Mouse (Mus musculus) liver, embryonic 12.5 days (tissue): Measurements from ENCODE around the gene Rasl11a. TPM values are rescaled to one million over a fixed set of nuclear protein-coding genes. Genes with fewer than 3 reads are reported as not detected.
A peak's percentile ranks its signal among the peaks of the same experiment; 100 is the strongest.
"Not testable (repeated sequence)": the region's sequence is repeated elsewhere in the genome, so short reads cannot be mapped to it uniquely, and the experiment has no call there.

Experiments used
- ATAC-seq: fragments of 200-750 bp; cut with Nextera tagmentation; 2 replicates; pipeline ENCODE4 v1.8.0; 2017; ENCODE audit warnings: moderate number of reproducible peaks, mild to moderate bottlenecking, moderate library complexity
- H3K27ac ChIP-seq: fragments of 300-500 bp; sonication (generic); 2 replicates; pipeline ENCODE4 v1.5.1; 2016; ENCODE audit warnings: mild to moderate bottlenecking
- H3K27me3 ChIP-seq: fragments of 300-500 bp; sonication (generic); replicated peaks from 2 replicates; pipeline ENCODE4 v1.6.1; 2016; ENCODE audit warnings: mild to moderate bottlenecking, moderate library complexity
- H3K36me3 ChIP-seq: fragments of 300-500 bp; sonication (generic); 2 replicates; pipeline ENCODE4 v1.6.1; 2016; ENCODE audit warnings: mild to moderate bottlenecking, moderate library complexity
- H3K4me1 ChIP-seq: fragments of 300-500 bp; sonication (generic); 2 replicates; pipeline ENCODE4 v1.6.1; 2016
- H3K4me2 ChIP-seq: fragments of 300-500 bp; sonication (generic); 2 replicates; pipeline ENCODE4 v1.6.1; 2016; ENCODE audit warnings: mild to moderate bottlenecking, moderate library complexity
- H3K4me3 ChIP-seq: fragments of 300-500 bp; sonication (generic); 2 replicates; pipeline ENCODE4 v1.5.1; 2016; ENCODE audit warnings: mild to moderate bottlenecking, moderate library complexity
- H3K9ac ChIP-seq: fragments of 300-500 bp; sonication (generic); 2 replicates; pipeline ENCODE4 v1.6.1; 2016; ENCODE audit warnings: mild to moderate bottlenecking, moderate library complexity
- H3K9me3 ChIP-seq: fragments of 300-500 bp; sonication (generic); replicated peaks from 2 replicates; pipeline ENCODE4 v1.6.1; 2016; ENCODE audit warnings: mild to moderate bottlenecking, moderate library complexity
- WGBS: fragments of 180-500 bp; shearing (Covaris S2); methylation state at CpG from one replicate; pipeline ENCODE4 v1.1.7; 2016; ENCODE audit not compliant: insufficient replicate concordance; 5-methylcytosine and 5-hydroxymethylcytosine counted together
- polyA plus RNA-seq: library from polyadenylated mRNA; unstranded; fragments of >200 nt; fragmentation: Nextera tagmentation; extraction: Ambion mirVana; gene quantifications from 2 replicates; pipeline ENCODE4 v1.2.1, GENCODE M21; 2016

Rasl11a gene
- polyA plus RNA-seq, 1 experiment from 2014 or later = 3.8 TPM

DNA sequence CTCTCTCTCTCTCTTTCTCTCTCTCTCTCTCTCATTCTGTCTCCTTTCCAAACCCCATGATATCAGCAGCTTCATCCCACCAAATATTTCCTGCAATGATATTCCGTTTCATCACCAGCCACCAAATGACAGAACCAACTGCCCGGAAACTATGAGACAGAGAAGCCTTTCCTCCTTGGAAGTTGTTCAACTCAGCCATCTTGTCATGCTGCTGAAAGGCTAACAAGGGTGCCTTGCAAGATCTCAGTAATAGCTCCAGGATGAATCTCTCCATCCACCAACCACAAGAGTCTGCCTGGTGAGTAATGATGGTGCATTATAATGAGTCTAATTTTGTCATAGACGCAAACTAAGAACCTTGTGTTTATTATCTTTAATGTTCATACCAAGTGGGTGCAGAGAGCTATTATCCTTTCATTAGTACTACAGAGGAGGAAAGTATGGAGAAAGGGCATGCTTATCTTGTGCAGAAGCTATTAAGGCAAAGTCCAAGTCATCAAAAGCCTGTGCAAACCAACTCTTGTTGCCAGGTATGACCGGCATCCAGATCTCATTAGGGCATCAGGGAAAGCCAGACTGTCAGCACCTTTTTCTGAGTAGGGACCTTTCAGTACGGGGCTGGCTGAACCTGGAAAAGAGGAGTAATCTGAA is 28.2 kb downstream of the Rasl11a start:
- Histone ChIP-seq H3K4me3 (no peak overlapping the region), H3K9ac (no peak overlapping the region), H3K9me3 (peaks cover 5% of the 10 kb centered on the region; the same call in 1 of the 2 replicates), H3K27ac (no peak overlapping the region), H3K4me2 (no peak overlapping the region), H3K4me1 (peaks cover 11% of the 10 kb centered on the region), H3K36me3 (no peaks in the 10 kb centered on the region), H3K27me3 (peaks cover 23% of the 10 kb centered on the region)
- no peak for ATAC-seq
- 73% methylated on average over 5 of the region's 5 CpGs for WGBS

DNA sequence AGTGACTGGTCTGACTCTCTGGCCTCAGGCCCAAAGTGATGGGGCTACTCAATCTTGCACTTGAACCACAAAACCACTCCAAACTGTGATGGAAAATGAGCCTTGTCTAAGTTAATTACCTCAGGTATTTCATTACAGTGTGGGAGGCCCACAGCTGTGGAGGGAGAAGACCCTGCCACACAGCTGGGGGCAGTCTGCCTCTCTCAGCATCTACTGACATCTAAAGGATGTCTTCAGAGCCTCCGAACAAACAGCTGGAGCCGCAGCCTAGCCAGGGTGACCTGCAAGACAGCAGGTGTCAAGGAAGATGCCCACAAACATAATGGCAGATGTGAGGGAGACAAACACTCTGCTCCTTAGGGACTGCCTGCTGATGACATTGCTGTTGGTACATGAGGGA is 31.2 kb downstream of the Rasl11a start:
- Histone ChIP-seq H3K27me3 (peaks cover 32% of the 10 kb centered on the region), H3K36me3 (no peaks in the 10 kb centered on the region), H3K27ac (no peak overlapping the region), H3K4me1 (peaks cover 4% of the 10 kb centered on the region), H3K4me2 (no peak overlapping the region), H3K9ac (no peak overlapping the region), H3K9me3 (no peaks in the 10 kb centered on the region), H3K4me3 (no peak overlapping the region)
- 76% methylated on average over 2 of the region's 2 CpGs for WGBS
- ATAC-seq = no peak

GRCm38 (mm10) chr5:146877882-146878281 is 33.0 kb downstream of the Rasl11a start:
- peak; percentile 59 for ATAC-seq
- 54% methylated on average over 5 of the region's 6 CpGs for WGBS
- not testable (repeated sequence) for H3K27ac ChIP-seq

DNA sequence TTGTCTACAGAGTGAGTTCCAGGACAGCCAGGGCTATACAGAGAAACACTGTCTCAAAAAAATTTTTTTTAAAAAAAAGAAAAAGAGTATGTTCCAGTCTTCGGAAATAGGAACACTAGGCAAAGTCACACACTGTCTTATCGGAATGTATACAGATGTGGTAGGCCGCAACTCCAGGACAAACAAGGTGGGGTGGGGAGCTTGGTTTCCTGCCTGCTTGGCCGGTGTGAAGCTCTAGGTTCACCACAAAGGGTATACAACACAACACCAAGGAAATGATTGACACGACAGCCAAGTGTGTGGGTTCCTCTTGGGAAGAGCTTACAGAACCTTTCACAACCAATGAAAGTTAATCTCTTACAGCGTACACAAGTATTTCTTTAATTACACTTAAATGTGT is 37.4 kb downstream of the Rasl11a start:
- Histone ChIP-seq H3K4me3 (no peak overlapping the region), H3K4me1 (peaks cover 12% of the 10 kb centered on the region), H3K27me3 (peaks cover 9% of the 10 kb centered on the region), H3K9me3 (no peaks in the 10 kb centered on the region), H3K4me2 (no peak overlapping the region), H3K27ac (no peak overlapping the region), H3K36me3 (no peaks in the 10 kb centered on the region), H3K9ac (no peak overlapping the region)
- WGBS = 37% methylated on average over 6 of the region's 6 CpGs
- peak; percentile 48; the same call in 1 of the 2 replicates for ATAC-seq

More at GRCm38 (mm10) chr5:146877882-146878281, 33.0 kb downstream of the Rasl11a start:
- H3K4me2 ChIP-seq, H3K36me3 ChIP-seq, H3K9ac ChIP-seq, H3K9me3 ChIP-seq, H3K4me3 ChIP-seq: not testable (repeated sequence)
- peaks cover 20% of the 10 kb centered on the region for H3K27me3 ChIP-seq
- peaks cover 12% of the 10 kb centered on the region for H3K4me1 ChIP-seq

- Histone ChIP-seq H3K4me2 (no peak overlapping the region), H3K4me1 (peaks cover 9% of the 10 kb centered on the region), H3K27ac (no peak overlapping the region), H3K4me3 (no peak overlapping the region), H3K36me3 (no peaks in the 10 kb centered on the region), H3K27me3 (peaks cover 9% of the 10 kb centered on the region), H3K9me3 (no peaks in the 10 kb centered on the region), H3K9ac (no peak overlapping the region)
- 59% methylated on average over 7 of the region's 7 CpGs for WGBS
- no peak for ATAC-seq
These were observed 38.2 kb downstream of the Rasl11a start for GRCm38 (mm10) chr5:146883053-146883452.

DNA sequence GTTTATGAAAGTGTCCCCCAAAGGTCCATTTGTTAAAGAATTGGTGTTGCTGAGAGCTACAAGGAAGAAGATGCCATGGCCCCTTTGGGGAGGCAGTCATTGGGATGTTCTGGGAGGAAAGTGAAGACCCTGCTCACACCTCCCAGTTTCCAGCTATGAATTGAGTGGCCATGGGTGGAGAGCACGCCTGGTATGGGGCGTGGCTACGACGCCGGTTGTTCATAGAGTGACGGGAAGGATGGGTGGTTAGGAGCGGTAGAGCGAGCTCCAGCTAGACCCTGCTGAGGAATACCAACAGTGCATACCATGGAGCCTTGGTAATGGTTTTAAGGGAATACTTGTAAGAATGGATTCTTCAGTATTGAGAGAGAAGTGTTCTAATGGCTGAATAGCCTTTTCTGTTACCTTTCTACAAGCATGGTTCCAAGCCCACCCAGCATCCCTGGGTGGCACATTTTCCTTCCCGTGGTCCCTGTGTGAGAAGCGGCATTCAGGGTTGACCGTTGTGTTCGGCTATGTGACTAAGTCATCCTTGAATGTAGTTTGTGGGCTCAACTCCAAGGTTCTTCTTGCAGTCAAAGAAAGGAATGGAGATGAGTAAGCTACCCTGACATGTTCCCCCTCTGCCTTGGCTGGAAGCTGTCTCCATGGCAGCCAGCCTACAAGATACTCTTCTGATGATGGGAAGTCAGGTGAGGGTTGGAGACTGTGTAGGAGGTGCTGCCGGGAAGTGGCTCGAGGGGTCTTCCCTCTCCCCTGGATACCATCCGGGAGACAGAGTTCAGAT is 38.8 kb downstream of the Rasl11a start:
- Histone ChIP-seq H3K9me3 (no peaks in the 10 kb centered on the region), H3K36me3 (no peaks in the 10 kb centered on the region), H3K27ac (no peak overlapping the region), H3K4me3 (no peak overlapping the region), H3K4me2 (no peak overlapping the region), H3K4me1 (peaks cover 8% of the 10 kb centered on the region; the same call in 1 of the 2 replicates), H3K9ac (no peak overlapping the region), H3K27me3 (peaks cover 14% of the 10 kb centered on the region)
- ATAC-seq = no peak
- WGBS = 66% methylated on average over 15 of the region's 15 CpGs

- Histone ChIP-seq H3K4me1 (peaks cover 3% of the 10 kb centered on the region; the same call in 1 of the 2 replicates), H3K9me3 (no peaks in the 10 kb centered on the region), H3K27ac (no peak overlapping the region), H3K27me3 (peaks cover 13% of the 10 kb centered on the region; the same call in 1 of the 2 replicates), H3K4me2 (peak overlapping the region; percentile 59), H3K4me3 (peak overlapping the region; percentile 15; the same call in 1 of the 2 replicates), H3K36me3 (no peaks in the 10 kb centered on the region), H3K9ac (no peak overlapping the region)
- WGBS = 12% methylated on average over 14 of the region's 14 CpGs
- no peak for ATAC-seq
These were observed 46.3 kb downstream of the Rasl11a start for GRCm38 (mm10) chr5:146891127-146891526.

GRCm38 (mm10) chr5:146892904-146893303 is 48.0 kb downstream of the Rasl11a start:
- Histone ChIP-seq H3K4me2 (no peak overlapping the region), H3K9ac (no peak overlapping the region), H3K36me3 (no peaks in the 10 kb centered on the region), H3K4me3 (no peak overlapping the region), H3K4me1 (peaks cover 3% of the 10 kb centered on the region; the same call in 1 of the 2 replicates), H3K9me3 (no peaks in the 10 kb centered on the region), H3K27ac (no peak overlapping the region), H3K27me3 (peaks cover 13% of the 10 kb centered on the region; the same call in 1 of the 2 replicates)
- no peak for ATAC-seq
- 70% methylated on average over 4 of the region's 4 CpGs for WGBS

DNA sequence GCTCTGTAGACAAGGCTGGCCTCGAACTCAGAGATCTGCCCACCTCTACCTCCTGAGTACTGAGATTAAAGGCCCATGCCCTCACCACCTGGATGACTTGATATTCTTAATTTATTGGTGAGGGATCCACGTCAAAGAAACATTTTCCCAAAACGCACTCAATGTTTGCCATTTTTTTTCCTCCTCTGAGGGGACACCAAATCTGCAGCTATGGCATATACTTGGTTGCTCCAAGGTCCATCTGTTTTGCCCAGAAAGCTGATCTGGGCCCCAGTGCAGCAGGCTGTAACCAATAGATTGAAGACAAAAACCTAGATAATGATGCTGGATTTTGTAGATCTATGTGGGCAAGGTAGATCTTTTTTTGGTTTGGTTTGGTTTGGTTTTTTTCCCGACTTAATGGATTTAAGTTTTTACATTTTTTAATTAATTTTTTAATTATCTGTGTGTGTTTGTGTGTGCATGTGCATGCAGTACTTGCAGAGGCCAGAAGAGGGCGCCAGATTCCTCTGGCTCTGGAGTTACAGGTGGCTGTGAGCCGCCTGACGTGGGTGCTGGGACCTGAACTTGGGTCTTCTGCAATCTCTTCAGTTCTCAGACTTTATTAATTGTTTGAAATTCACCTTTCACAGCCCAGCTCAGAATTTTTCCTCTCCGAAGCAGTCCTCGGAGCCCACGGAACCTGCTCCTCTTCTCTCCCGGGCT is 48.8 kb downstream of the Rasl11a start:
- ATAC-seq = no peak
- Histone ChIP-seq H3K4me2 (no peak overlapping the region), H3K36me3 (no peaks in the 10 kb centered on the region), H3K27ac (no peak overlapping the region), H3K4me1 (peaks cover 3% of the 10 kb centered on the region; the same call in 1 of the 2 replicates), H3K9ac (no peak overlapping the region), H3K4me3 (no peak overlapping the region), H3K27me3 (peaks cover 13% of the 10 kb centered on the region; the same call in 1 of the 2 replicates), H3K9me3 (no peaks in the 10 kb centered on the region)
- 74% methylated on average over 11 of the region's 11 CpGs for WGBS

- not testable (repeated sequence) for H3K9ac ChIP-seq, H3K27me3 ChIP-seq, H3K27ac ChIP-seq, H3K9me3 ChIP-seq, H3K4me1 ChIP-seq, H3K36me3 ChIP-seq, H3K4me2 ChIP-seq, ATAC-seq, H3K4me3 ChIP-seq
- 78% methylated on average over 15 of the region's 16 CpGs for WGBS
These were observed 50.8 kb downstream of the Rasl11a start for GRCm38 (mm10) chr5:146895667-146896066.

GRCm38 (mm10) chr5:146896973-146897372 is 52.1 kb downstream of the Rasl11a start:
- peaks cover 14% of the 10 kb centered on the region; the same call in 1 of the 2 replicates for H3K27me3 ChIP-seq
- H3K9ac ChIP-seq = no peak overlapping the region
- H3K4me2 ChIP-seq = peak overlapping the region; percentile 10; the same call in 1 of the 2 replicates
- no peak overlapping the region for H3K4me3 ChIP-seq
- H3K27ac ChIP-seq = no peak overlapping the region
- H3K36me3 ChIP-seq = no peaks in the 10 kb centered on the region
- ATAC-seq = no peak
- no peaks in the 10 kb centered on the region for H3K9me3 ChIP-seq
- H3K4me1 ChIP-seq = no peaks in the 10 kb centered on the region
- 45% methylated on average over 13 of the region's 13 CpGs for WGBS
